Mouse (Mus musculus) right cerebral cortex, adult 2 months (tissue): ENCODE measurements at regions not wholly inside any gene's neighbourhood (a gene's known extent, or its start where the extent isn't known, plus 50 kb on each side); places are given as distances from the start of the nearest gene placed in this dataset.

Experiments
- DNase-seq, 2 experiments: peaks; one replicate each; pipeline ENCODE4 v3.0.0; 2021 to 2022; ENCODE audit warnings: low spot score in 2 of 2

DNA sequence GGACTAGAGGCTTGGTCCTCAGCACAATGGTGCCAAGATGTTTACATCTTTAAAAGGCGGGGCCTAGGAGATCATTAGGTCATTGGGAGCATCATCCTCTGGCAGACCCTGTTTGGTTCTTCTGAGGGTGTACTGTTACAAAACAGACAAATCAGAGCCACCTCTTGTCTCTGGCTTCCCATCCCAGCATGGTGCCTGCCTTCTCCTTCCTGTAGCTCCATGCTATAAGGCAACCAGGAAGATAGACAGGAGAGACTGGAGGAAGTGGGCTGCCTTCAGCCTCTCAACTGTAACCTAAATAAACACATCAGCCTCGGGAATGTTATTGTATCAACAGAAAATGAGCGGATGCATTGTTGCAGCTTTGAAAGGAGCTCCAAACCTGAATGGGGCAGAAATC is 529.8 kb upstream of the Gm765 start:
- DNase-seq = no peak

DNA sequence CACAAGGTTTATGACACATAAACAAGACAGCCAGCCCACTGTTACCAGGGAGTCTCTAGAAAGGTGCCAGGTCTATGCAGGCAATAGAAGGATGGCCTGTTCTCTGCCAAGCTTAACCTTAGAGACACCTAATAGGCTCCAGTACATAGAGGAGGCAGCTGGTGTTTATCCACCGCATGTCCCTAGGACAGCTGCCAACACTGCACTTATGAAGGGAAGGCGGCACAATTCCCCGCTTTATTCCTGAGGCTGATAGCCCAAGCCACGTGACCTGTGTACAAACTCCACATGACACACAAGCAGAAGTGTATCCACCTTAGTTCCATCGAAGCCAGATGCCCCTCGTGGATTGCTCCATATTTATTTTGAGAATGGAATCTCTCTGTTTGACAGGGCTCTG is 527.2 kb upstream of the Gm765 start:
- DNase-seq = no peak

DNA sequence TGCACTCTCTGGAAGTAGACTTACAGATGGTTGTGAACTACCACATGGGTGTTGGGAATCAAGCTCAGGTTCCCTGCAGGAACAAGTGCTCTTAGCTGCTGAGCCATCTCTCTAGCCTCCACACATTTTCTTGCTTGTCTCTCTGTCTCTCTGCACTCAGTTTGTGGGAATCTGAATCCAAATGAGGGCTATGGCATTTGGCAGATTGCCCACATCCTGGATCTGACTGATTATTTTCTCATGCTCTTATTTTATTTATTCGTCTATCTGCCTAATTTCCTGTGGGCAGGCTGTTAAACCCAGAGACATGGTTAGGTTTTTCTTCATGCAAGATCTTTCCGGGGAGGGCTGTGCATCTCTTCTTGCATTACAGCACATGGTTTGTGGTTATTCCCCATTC is 521.8 kb upstream of the Gm765 start:
- DNase-seq = no peak

DNA sequence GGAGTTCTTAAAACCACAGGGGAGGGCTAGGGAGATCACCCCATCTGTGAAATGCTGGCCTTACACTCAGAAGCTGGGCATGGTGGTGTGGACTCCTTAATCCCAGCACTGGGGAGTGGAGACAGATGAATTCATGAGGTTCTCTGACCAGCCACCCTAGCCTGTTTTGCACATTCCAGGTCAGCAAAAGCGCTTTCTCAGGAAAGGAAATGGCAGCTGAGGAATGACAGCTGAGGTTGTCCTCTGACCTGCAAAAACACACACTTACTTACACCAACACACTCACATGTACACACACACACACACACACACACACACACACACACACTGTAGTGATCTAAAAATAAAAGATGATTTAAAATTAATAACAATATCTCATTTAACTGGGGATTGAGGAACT is 513.4 kb upstream of the Gm765 start:
- no peak for DNase-seq

DNA sequence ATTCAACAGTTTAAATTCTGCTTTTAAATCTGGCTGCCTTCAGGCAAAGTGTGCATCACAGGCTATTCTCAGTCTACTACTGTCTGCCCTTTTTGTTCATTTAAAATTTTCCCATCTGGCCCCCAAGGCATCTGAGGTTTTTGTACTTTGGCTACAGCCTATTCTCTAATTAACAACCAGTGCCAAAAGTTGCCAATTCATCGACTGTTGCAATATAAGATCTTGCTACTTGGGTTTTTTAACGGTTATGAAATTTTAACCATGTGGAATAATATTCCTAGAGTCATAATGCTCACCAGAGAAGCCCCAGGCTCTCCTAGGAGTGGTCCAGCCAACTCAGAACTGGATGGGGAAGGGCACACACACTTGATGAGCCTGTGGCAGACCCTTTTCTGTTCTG is 508.4 kb upstream of the Gm765 start:
- DNase-seq = no peak

DNA sequence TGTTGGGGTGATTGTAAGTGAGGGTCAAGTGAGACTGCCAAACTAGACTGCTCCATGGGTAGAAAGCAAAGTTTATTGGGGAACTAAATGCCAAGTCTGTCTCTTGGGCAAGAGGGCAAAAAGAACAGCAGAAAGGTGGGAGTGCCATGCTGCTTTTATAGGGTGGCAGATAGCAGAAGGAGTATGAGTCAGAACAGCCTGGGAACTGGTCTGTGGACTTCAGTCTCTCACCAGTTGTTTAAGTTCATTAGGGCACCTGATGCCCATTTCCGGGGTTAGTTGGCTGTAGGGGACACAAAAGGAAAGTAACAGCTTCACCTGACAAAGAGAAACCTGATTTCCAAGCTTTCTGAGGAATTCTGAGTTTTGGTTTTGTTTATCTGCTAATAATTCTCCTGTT is 506.3 kb upstream of the Gm765 start:
- DNase-seq = no peak

DNA sequence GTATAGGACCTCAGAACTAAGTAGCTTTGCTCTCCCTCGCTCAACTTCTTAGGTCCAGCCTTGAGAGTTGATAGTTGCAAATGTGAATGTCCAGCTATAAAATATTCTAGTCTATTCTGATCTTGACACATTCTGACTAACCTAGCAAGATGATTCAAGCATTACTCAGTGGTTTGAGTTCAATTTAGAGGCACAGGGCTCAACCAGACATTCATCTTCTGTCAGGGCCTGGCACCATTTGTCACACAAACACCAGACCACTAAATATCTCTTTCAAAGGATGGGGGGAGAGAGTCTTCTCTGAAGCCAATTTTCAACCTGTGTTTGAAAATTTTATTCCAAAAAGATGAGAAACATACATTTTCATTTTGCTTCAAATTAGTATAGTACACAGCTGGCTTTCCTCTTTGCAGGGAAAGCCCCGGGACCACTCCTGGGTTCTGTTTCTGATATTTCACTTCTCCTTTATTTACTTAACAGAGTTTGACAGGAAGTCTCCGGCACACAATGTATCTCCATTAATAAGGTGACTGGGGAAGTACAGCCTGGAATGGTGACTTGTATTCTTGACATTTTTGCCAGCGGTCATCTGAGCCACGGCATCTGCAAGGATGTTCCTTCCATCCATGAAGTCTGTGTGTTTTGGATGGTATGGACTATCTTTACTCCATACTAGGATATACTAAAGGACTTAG is 503.6 kb upstream of the Gm765 start:
- no peak for DNase-seq

DNA sequence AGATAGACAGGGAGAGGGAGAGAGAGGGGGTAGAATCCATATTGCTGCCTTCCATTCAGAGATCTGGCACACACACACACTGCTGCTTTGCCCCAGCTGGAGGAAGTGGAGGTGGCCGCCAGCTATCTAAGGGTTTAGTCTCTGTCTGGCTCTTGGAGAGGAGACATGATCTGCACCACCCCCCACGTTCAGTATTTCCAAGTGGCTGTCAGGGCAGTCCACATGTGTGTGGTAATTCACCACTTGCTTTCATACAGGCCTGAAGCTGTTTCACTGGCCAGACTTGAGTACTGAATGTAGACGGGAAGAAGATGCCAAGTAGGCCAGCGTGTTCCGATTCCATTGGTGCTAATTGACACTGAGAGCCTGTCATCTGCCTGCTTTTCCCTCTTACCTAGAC is 501.0 kb upstream of the Gm765 start:
- no peak for DNase-seq

DNA sequence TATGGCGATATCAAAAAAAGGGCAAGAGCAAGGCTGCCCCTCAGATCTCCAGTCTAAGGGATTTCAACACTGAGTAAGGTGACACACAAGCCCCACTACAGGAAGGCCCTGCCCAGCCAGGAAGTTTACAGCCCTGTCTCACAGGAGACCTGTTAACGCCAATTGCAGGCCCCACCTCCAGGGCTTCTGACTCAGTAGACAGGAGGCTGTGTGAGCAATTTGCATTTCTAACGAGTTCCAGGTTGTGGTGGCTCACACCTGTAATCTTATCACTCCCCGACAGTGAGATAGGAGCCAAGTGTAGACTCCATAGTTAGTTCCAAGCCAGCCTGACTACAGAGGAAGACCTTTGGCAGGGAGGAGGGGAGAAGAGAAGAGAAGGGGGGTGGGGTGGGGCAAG is 500.4 kb upstream of the Gm765 start:
- DNase-seq = no peak

DNA sequence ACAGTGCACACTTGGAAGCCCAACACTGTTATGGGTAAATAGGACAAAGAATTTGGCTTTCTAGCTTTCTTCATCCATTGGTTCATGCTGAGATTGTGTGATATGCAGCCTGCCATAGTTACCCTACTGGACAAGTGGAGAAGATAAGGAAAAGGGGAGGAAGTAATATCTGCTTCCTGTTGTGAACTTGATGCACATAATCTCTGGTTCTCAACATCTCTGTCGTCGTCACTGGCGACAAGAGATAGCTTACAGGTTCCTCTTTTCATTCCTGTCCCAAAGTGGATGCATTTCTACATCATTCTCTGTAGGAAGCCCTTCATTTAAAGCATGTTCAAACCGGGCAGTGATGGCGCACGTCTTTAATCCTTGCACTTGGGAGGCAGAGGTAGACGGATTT is 491.4 kb upstream of the Gm765 start:
- DNase-seq = no peak

DNA sequence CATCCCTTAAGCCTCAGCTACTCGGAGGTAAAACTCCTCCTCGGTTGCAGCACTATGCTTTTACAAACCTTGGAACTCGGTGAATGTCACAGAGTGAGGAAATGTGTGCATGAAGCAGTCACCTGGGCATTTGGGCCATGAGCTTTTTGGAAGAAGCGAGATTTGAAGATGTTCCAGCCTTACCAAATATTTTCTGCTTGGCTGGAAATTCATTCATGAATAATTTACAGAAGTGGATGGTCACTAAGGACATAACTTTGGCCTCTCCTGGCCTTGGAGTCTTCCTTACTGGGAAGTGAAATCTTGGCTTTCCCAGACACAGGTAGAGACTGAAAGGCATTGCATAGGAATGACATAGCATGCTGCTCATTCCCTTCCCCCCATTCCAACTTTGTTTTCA is 487.6 kb upstream of the Gm765 start:
- DNase-seq = no peak

DNA sequence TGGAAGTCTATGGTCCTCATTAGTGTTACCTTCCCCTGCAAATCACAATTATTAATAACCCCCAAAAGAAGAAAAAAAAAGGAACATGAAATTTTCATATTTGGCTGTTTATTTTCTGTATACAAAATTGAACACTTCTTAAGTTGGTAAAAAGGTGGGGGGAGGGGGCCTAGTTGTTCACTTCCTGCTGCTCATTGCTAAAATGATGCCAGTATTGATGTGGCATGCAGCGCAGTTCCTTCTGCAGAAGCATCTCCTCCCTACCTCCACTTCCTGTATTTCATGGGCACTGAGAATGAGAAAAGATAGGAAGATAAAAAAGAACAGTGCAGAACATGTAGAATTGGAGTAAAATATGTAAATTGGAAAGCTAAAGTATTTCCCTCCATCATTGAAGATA is 465.5 kb upstream of the Gm765 start:
- no peak for DNase-seq

DNA sequence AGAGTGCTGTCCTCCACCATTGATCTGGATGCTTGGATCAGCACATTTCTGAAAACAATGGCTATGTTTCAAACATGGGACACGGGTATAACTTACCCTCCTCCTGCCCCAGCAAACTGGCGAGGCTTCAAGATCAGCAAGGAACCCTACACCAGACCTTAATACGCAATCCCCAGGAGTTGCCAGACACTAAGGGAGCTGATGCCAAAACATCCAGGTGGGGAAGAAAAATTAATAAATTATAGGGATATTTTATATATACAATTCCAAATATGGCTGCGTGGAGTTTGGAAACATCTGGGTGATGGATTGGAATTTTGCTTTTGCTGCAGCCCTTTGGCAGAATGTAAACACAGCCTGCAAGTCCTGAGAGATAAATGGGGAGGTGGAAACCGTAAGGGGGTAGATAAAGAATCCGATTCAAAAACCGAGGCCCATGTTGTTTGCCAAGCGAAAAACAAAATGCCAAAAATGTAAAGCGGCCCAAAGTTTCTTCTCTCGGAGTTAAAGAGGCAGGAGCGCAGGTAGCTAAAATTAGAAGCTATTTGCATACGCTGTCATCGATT is 460.9 kb upstream of the Gm765 start:
- DNase-seq = no peak

DNA sequence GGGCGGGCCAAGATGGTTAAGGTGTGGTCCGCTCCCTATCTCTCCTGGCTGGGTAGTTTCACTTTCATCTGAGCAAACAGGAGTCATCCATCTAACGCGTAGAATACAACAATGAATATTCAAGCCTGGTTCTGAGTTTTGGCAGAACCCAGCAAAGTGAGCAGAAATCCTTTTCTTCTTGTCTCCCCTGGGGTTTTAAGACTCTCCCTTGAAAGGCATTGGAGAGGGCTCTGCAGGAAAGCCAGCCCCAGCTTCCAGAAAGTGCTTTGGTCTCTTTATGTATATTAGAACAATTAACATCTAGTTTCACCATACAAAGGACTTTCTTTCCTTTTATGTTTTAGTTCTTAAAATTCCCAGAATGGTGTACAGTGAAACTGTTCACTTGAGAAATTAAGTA is 458.5 kb upstream of the Gm765 start:
- no peak for DNase-seq

DNA sequence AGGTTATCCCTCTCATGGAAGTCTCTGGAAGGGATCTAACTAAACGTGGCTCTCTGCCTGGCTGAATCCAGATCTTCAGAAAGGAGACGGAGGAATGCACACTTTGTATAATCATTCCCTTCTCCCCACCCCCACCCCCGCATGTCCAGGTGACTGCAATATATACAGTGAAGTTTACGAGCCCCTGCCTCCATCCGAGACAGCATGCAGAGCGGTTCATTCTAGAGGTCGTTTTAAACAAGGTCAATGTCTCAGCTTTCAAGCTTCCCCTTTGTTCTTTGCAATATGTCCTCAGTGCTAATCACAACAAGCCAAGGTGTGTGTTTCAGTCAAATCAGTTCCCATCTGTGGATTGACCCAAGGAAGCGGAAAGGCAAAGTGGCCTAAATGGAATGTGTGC is 457.5 kb upstream of the Gm765 start:
- DNase-seq = no peak

DNA sequence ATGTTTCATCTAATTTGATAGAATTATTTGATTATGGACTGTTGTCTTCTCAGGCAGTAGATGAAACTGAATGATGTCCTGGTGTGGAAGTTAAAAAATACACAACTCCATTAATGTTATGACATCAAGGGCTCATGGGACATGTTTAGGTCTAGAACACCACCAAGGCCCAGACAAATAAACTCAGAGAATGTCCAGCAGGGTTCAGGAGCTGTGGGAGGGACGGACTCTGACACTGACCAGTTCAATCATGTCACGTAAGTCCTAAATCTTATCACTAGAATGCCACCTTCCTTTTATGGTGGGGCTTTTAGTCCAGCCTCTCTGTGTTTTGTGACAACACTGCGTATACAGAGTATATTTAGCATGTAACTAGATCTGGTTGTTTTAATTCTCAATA is 455.2 kb upstream of the Gm765 start:
- no peak for DNase-seq

DNA sequence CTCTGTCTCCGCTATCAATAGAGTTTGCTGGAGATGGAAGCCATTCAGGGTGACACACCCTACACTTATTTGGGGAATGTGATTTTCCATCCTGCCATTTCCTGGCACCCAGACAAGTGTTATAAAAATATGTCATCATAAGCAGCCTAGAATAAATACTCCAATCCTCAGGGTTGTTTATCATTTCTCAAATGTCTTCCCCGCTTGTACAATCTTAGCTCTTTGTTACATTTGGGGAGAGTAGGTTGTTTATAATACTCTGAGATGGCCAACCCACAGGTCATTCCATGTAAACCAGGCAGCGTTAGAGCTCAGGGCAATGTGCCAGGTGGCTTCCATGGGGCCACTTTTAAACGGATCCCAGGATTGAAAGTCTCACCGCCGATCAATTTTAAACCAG is 454.8 kb upstream of the Gm765 start:
- DNase-seq = peak in 1 of 2 experiments; percentile 5

DNA sequence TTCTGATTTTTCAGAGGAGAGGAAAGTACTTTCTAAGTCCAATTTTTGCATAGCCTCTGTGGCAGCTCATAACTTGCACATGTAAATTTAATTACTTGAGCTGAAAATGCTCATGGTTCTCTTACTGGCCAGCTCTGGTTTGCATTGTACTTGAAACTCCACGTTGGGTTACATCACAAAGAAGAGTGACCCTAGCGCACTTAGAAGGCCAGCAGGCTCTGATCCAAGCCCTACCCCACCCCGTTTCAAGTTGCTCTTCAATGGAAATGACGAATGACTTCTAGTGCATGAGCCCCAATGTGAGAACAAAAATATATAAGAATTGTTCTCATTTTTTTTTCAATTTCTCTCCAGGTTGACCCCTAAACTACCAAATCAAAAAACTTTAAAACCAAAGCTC is 454.1 kb upstream of the Gm765 start:
- no peak for DNase-seq

DNA sequence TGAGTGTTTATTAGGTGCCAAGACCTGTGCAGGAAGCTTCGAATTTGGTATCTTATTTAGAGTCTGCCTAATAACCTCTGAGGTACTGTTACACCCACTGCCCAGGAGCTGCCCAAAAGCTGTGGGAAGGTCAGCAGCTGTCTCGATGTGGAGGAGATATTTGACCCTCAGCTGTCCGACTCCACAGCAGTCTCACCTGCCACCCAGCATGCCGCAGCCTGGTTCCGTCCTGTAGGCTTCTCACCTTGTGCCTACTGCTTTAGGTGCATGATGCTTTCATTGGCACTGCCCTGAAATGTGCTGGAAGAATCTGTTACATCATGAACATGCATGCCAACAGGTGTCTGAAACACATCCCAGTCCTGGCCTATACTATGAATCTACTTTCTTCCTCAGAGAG is 444.9 kb upstream of the Gm765 start:
- DNase-seq = no peak

DNA sequence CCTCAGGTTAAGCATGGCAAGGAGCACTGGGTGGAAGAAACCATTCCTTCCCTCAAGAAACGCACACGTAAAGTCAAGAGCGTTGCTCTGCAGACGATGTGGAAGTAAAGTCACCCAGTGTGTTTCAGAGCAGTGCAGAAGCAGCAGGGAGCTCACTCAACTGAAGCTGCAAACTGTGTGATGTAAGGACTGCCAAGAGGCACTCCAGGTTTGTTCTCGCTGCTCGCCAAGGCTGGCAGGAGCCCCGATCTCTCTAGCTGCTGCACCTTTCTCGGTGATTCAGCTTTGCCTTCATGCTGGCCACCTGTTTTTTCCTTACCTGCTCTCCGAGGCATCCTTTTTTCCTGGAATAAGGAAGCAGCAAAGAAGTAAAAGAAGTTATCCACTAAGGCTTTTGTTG is 439.5 kb upstream of the Gm765 start:
- DNase-seq = no peak

DNA sequence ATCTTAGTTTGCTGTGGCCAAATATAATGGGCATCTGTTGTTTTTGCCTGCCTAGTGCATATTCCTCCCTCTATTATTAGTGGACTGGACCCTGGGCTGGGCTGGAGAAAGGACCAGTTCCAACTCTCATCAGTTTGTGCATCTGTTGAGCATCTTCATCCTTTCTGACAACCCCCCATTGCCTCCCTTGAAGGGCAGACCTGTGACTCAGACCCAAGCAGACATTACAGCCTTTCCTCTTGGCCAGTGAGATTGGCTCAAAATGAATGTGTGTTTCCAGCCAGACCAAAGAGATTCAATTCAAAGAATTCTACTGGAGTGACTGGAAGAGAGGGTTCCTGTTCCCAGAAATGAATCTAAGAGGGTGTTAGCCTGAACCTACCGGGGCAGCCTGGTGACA is 433.2 kb upstream of the Gm765 start:
- DNase-seq = no peak

DNA sequence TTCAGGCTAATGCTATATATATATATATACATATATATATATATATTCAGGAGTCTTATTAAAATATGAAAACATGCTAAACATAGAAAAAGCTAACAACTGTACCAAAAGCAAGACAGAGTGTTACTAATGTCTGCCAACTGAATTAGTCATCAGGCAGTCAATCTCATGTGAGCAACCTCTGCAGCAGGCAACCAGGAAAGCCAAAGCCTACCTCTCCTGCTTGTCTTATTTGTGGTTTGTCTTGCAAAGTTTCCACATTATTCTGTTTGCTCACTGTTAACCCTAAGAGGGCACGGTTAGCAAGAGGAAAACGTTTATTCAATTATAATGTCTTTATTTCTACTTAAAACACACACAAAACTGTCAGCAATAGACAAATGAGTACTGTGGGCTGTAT is 427.4 kb upstream of the Gm765 start:
- DNase-seq = no peak

DNA sequence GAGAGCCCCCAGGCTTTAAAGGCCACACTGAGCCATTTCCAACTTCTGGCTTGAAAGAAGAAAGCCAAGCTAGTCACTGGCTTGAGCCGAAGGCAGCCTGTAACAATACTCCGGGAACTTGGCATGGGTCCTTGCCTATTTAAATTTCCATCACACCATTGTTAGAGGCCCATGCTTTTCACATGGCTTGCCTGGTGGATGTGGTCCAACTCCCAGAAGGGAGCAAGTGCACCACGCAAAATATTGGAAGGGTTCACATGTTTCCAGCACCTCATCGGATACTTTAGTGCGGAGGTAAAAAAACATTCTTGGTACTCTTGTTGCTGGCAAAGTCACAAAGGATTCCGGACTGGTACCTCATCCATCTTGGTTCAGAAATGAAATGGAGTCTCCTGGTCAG is 426.8 kb upstream of the Gm765 start:
- no peak for DNase-seq

DNA sequence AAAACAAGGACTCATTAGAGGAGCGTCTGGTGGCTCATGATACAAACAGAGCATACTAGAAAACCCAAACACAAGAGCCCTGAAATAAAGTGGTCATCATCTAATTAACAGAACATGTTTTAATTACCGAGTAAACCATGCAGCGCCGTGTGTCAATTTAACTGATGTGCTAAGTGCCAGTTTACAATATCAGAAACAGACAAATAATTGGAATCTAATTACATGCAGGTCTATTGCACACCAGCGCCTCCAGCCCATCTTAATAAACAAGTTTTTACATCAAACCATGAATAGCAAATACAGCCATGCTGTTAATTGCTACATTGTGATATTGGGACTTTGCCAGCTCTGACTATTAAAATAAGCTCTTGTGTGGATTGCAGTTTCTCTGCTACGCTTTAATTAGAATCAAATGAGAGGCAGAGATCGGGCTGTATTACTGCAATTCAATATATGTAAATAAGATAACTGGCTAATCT is 425.3 kb upstream of the Gm765 start:
- DNase-seq = no peak
